Mouse (Mus musculus) ES-E14 (cell line): ENCODE data around the gene Eif4e3.

Source experiments
- HCFC1 ChIP-seq: IDR thresholded peaks from 2 replicates; pipeline ENCODE4 v1.6.1; 2012; ENCODE audit warnings: low read length, inconsistent platforms, borderline replicate concordance; ENCODE audit not compliant: insufficient read depth
- ZNF384 ChIP-seq: IDR thresholded peaks from 2 replicates; pipeline ENCODE4 v1.6.1; 2012; ENCODE audit warnings: low read depth, low read length, inconsistent platforms

- no peak for TF ChIP-seq HCFC1
- no peak for TF ChIP-seq ZNF384
These were observed 30.4 kb downstream of the Eif4e3 start for GRCm38 (mm10) chr6:99636121-99636520.
